Mouse (Mus musculus): ENCODE measurements around the gene Serpina1e. TPM values are rescaled to one million over a fixed set of nuclear protein-coding genes. Genes with fewer than 3 reads are reported as not detected.
A peak's percentile ranks its signal among the peaks of the same experiment; 100 is the strongest.
"Not testable (repeated sequence)": the region's sequence is repeated elsewhere in the genome, so short reads cannot be mapped to it uniquely, and the experiment has no call there.

Gene Serpina1e
- polyA plus RNA-seq, 1 experiment from 2014 or later = 377 TPM

DNA sequence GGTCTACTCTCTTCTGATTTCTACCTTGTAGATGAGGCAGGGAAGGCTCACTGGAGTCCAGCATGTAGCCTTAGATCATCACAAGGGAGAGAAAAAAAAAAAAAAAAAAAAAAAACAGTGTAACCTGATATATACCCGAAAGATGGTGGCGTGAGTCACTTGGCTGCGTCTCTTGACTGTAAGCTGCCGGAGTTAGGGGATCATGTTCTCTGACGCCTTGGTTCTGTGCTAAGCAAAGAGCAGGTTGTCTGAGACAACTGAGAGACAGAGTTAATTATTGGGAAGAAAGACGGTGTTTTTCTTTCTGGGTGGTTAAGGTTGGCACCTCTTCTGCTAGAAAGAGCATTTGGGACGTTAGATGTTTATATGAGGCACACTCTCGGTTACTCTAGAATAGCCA, 4.1 kb upstream of the Serpina1e start:
- no peak for ATAC-seq (ENCODE audit: insufficient read depth)
- H3K4me2 ChIP-seq = no peak overlapping the region
- no peaks in the 10 kb centered on the region; the same call in 1 of the 2 replicates for H3K4me1 ChIP-seq (replicated peaks)
- H3K36me3 ChIP-seq (replicated peaks) = no peaks in the 10 kb centered on the region
- 77% methylated on average over 8 of the region's 8 CpGs for WGBS (ENCODE audit: insufficient replicate concordance)
- no peaks in the 10 kb centered on the region for H3K9me3 ChIP-seq (replicated peaks)
- H3K27ac ChIP-seq (replicated peaks) = no peak overlapping the region
- H3K27me3 ChIP-seq = no peaks in the 10 kb centered on the region
- no peak overlapping the region for H3K9ac ChIP-seq
- no peak overlapping the region for H3K4me3 ChIP-seq (replicated peaks)

GRCm38 (mm10) chr12:103962337-103962736, 3.6 kb upstream of the Serpina1e start:
- no peak for ATAC-seq (ENCODE audit: insufficient read depth)
- WGBS (ENCODE audit: insufficient replicate concordance) = 59% methylated on average over 5 of the region's 5 CpGs
- no peaks in the 10 kb centered on the region for H3K36me3 ChIP-seq (replicated peaks)
- H3K4me3 ChIP-seq (replicated peaks) = no peak overlapping the region
- no peaks in the 10 kb centered on the region; the same call in 1 of the 2 replicates for H3K4me1 ChIP-seq (replicated peaks)
- H3K27ac ChIP-seq (replicated peaks) = no peak overlapping the region
- no peaks in the 10 kb centered on the region for H3K9me3 ChIP-seq (replicated peaks)
- no peak overlapping the region for H3K9ac ChIP-seq
- H3K27me3 ChIP-seq = no peaks in the 10 kb centered on the region
- no peak overlapping the region for H3K4me2 ChIP-seq

GRCm38 (mm10) chr12:103961716-103962115, 2.9 kb upstream of the Serpina1e start:
- no peaks in the 10 kb centered on the region for H3K36me3 ChIP-seq (replicated peaks)
- H3K27ac ChIP-seq (replicated peaks) = no peak overlapping the region
- H3K9ac ChIP-seq = no peak overlapping the region
- 71% methylated on average over 1 of the region's 1 CpGs for whole genome bisulfite sequencing (ENCODE audit: insufficient replicate concordance)
- no peak overlapping the region for H3K4me3 ChIP-seq (replicated peaks)
- H3K4me2 ChIP-seq = no peak overlapping the region
- no peak for ATAC-seq (ENCODE audit: insufficient read depth)
- no peaks in the 10 kb centered on the region for H3K9me3 ChIP-seq (replicated peaks)
- H3K27me3 ChIP-seq = no peaks in the 10 kb centered on the region
- no peaks in the 10 kb centered on the region; the same call in 1 of the 2 replicates for H3K4me1 ChIP-seq (replicated peaks)

DNA sequence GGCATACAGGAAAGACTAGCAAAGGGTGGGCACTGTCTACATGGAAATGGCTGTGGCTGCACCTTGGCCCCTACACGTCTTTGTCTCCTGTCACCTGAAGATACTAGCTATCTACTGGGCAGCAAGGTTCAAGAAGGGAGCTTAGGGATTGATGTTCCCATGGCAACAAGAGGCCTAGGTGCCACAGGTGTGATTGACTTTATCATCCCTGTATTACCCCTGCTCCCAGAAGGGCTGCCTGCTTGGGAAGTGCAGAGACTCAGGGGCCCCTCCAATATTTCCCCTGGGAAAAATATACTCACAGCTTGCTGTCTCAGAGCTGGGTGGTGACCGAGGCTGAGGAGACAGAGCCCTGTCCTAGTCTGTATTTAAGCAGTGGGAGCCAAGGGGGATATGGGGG, 2.2 kb downstream of the Serpina1e start:
- H3K9ac ChIP-seq; H3K9me3 ChIP-seq (replicated peaks); H3K36me3 ChIP-seq (replicated peaks); ATAC-seq (ENCODE audit: insufficient read depth); H3K27ac ChIP-seq (replicated peaks); H3K4me1 ChIP-seq (replicated peaks); H3K27me3 ChIP-seq: not testable (repeated sequence)
- WGBS (ENCODE audit: insufficient replicate concordance) = 54% methylated on average over 2 of the region's 2 CpGs
- Histone ChIP-seq H3K4me3 (replicated peaks) (peak overlapping the region; percentile 29), H3K4me2 (peak overlapping the region; percentile 15; the same call in 1 of the 2 replicates)

- WGBS (ENCODE audit: insufficient replicate concordance) = 53% methylated on average over 3 of the region's 3 CpGs
- not testable (repeated sequence) for H3K27ac ChIP-seq (replicated peaks)
Observed at GRCm38 (mm10) chr12:103952972-103953371, 5.8 kb downstream of the Serpina1e start.

GRCm38 (mm10) chr12:103946243-103946642, 12.5 kb downstream of the Serpina1e start:
- H3K27me3 ChIP-seq = no peaks in the 10 kb centered on the region
- no peaks in the 10 kb centered on the region for H3K4me1 ChIP-seq (replicated peaks)
- WGBS (ENCODE audit: insufficient replicate concordance) = 61% methylated on average over 4 of the region's 4 CpGs
- no peak overlapping the region for H3K27ac ChIP-seq (replicated peaks)
- H3K36me3 ChIP-seq (replicated peaks) = no peaks in the 10 kb centered on the region
- H3K9ac ChIP-seq = no peak overlapping the region
- no peak overlapping the region for H3K4me3 ChIP-seq (replicated peaks)
- no peak overlapping the region for H3K4me2 ChIP-seq
- ATAC-seq (ENCODE audit: insufficient read depth) = no peak
- H3K9me3 ChIP-seq (replicated peaks) = 0 out of 2 replicates have a peak, but pooled peaks cover 5% of the 10 kb centered on the region

More at GRCm38 (mm10) chr12:103952972-103953371, 5.8 kb downstream of the Serpina1e start:
- H3K4me3 ChIP-seq (replicated peaks); H3K4me2 ChIP-seq; ATAC-seq (ENCODE audit: insufficient read depth); H3K9ac ChIP-seq; H3K9me3 ChIP-seq (replicated peaks); H3K4me1 ChIP-seq (replicated peaks); H3K36me3 ChIP-seq (replicated peaks); H3K27me3 ChIP-seq: not testable (repeated sequence)

GRCm38 (mm10) chr12:103909181-103909580, 49.6 kb downstream of the Serpina1e start:
- not testable (repeated sequence) for ATAC-seq (ENCODE audit: insufficient read depth); H3K4me2 ChIP-seq; H3K9me3 ChIP-seq (replicated peaks); H3K36me3 ChIP-seq (replicated peaks); H3K4me1 ChIP-seq (replicated peaks); H3K27me3 ChIP-seq; H3K4me3 ChIP-seq (replicated peaks); H3K9ac ChIP-seq; H3K27ac ChIP-seq (replicated peaks)
- 81% methylated on average over 11 of the region's 16 CpGs for WGBS (ENCODE audit: insufficient replicate concordance)

DNA sequence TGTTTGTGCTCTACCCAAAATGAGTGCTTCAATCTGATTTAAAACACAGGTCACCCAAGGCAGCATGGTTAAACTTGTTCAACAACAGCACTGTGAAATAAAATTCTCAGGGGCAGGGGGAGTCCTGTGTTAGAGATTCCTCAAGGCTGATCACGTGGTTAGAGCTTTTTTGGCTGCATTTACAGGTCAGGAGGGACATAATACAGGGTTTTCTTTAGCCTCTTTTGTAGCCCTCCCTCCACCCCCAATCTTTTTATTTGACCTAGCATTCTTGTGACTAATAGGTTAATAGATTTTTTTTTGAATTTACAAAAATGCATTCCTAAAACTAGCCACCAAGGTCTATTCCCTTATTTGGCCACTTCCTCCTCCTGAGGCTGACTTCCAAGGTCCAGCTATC, 51.0 kb downstream of the Serpina1e start:
- H3K4me1 ChIP-seq (replicated peaks); H3K4me2 ChIP-seq; H3K36me3 ChIP-seq (replicated peaks); H3K9me3 ChIP-seq (replicated peaks); H3K9ac ChIP-seq; H3K27ac ChIP-seq (replicated peaks); ATAC-seq (ENCODE audit: insufficient read depth); H3K4me3 ChIP-seq (replicated peaks); H3K27me3 ChIP-seq: not testable (repeated sequence)
- WGBS (ENCODE audit: insufficient replicate concordance) = 18% methylated on average over 1 of the region's 1 CpGs

DNA sequence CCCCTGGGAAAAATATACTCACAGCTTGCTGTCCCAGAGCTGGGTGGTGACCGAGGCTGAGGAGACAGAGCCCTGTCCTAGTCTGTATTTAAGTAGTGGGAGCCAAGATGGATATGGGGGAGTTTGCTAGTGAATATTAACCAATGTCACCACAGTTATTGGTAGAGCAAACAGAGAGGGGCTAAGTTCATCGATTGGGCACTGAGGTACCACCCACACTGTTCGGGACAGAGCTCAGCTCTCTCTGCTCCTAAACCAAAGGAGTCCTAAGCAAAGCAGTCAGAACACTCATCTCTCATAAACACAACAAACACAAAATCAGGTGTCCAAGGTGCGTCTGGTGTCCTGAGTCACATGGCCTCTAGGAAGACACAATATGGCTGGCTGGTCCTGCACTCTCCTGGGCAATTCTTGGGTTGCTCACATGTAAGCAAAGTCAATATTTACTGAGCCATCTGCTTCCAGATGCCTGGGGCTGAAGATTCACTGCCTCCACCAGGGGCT, 53.9 kb downstream of the Serpina1e start, which contains the start of gene Serpina1c:
Gene Serpina1c (minus strand): TSS at position 51 of the 504 bp plus-strand sequence.
- H3K9me3 ChIP-seq (replicated peaks); H3K27ac ChIP-seq (replicated peaks); H3K9ac ChIP-seq; H3K4me1 ChIP-seq (replicated peaks); H3K27me3 ChIP-seq; H3K36me3 ChIP-seq (replicated peaks): not testable (repeated sequence)
- H3K4me2 ChIP-seq = peak within 1 kb of the TSS; percentile 23; the same call in 1 of the 2 replicates
- 45% methylated on average over 4 of the region's 4 CpGs for WGBS (ENCODE audit: insufficient replicate concordance)
- H3K4me3 ChIP-seq (replicated peaks) = peak within 1 kb of the TSS; percentile 34
- 0 out of 2 replicates have a peak, but pooled peaks have one; percentile 31 for ATAC-seq (ENCODE audit: insufficient read depth)

GRCm38 (mm10) chr12:103901929-103902328, 56.8 kb downstream of the Serpina1e start:
- H3K4me3 ChIP-seq (replicated peaks); H3K9me3 ChIP-seq (replicated peaks); H3K9ac ChIP-seq; H3K27me3 ChIP-seq; H3K36me3 ChIP-seq (replicated peaks); H3K27ac ChIP-seq (replicated peaks); ATAC-seq (ENCODE audit: insufficient read depth); H3K4me1 ChIP-seq (replicated peaks): not testable (repeated sequence)
- WGBS (ENCODE audit: insufficient replicate concordance) = 75% methylated on average over 3 of the region's 3 CpGs
- peak overlapping the region; percentile 32 for H3K4me2 ChIP-seq

All from liver, embryonic 15.5 days (tissue).